Mouse (Mus musculus): Measurements from ENCODE around the gene Pdgfc. TPM values are rescaled to one million over a fixed set of nuclear protein-coding genes. Genes with fewer than 3 reads are reported as not detected.
A peak's percentile ranks its signal among the peaks of the same experiment; 100 is the strongest.

Pdgfc gene
- polyA plus RNA-seq, 1 experiment from 2014 or later: 6.2 TPM

- H3K27me3 ChIP-seq (replicated peaks; ENCODE audit: control insufficient read depth, insufficient read depth, low read length): no peaks in the 10 kb centered on the region
- no peak overlapping the region for H3K9ac ChIP-seq (replicated peaks; ENCODE audit: low read depth, low read length)
- no peak overlapping the region for H3K4me2 ChIP-seq (ENCODE audit: low read length)
- no peak for ATAC-seq
- no peaks in the 10 kb centered on the region for H3K9me3 ChIP-seq (ENCODE audit: control insufficient read depth, low read length)
- H3K27ac ChIP-seq (ENCODE audit: low read length): no peak overlapping the region
- WGBS: 42% methylated on average over 3 of the region's 3 CpGs
- no peaks in the 10 kb centered on the region for H3K36me3 ChIP-seq (ENCODE audit: control insufficient read depth, insufficient read depth)
- H3K4me3 ChIP-seq (replicated peaks; ENCODE audit: low read length): no peak overlapping the region
- H3K4me1 ChIP-seq (replicated peaks; ENCODE audit: control insufficient read depth, insufficient read depth, low read length): 0 out of 2 replicates have a peak, but pooled peaks cover 2% of the 10 kb centered on the region
These were observed 174.9 kb downstream of the Pdgfc start for GRCm38 (mm10) chr3:81211147-81211546.

GRCm38 (mm10) chr3:81211666-81212065, 175.4 kb downstream of the Pdgfc start:
- Histone ChIP-seq H3K27ac (ENCODE audit: low read length) (no peak overlapping the region), H3K4me2 (ENCODE audit: low read length) (no peak overlapping the region), H3K9me3 (ENCODE audit: control insufficient read depth, low read length) (no peaks in the 10 kb centered on the region), H3K4me1 (replicated peaks; ENCODE audit: control insufficient read depth, insufficient read depth, low read length) (0 out of 2 replicates have a peak, but pooled peaks cover 2% of the 10 kb centered on the region), H3K9ac (replicated peaks; ENCODE audit: low read depth, low read length) (no peak overlapping the region), H3K4me3 (replicated peaks; ENCODE audit: low read length) (no peak overlapping the region), H3K36me3 (ENCODE audit: control insufficient read depth, insufficient read depth) (no peaks in the 10 kb centered on the region), H3K27me3 (replicated peaks; ENCODE audit: control insufficient read depth, insufficient read depth, low read length) (no peaks in the 10 kb centered on the region)
- peak; percentile 55; the same call in 1 of the 2 replicates for ATAC-seq
- WGBS: 22% methylated on average over 3 of the region's 3 CpGs

GRCm38 (mm10) chr3:81215547-81216118, 179.4 kb downstream of the Pdgfc start:
- Histone ChIP-seq H3K4me1 (replicated peaks; ENCODE audit: control insufficient read depth, insufficient read depth, low read length) (0 out of 2 replicates have a peak, but pooled peaks cover 2% of the 10 kb centered on the region), H3K27ac (ENCODE audit: low read length) (no peak overlapping the region), H3K4me2 (ENCODE audit: low read length) (no peak overlapping the region), H3K4me3 (replicated peaks; ENCODE audit: low read length) (no peak overlapping the region), H3K27me3 (replicated peaks; ENCODE audit: control insufficient read depth, insufficient read depth, low read length) (no peaks in the 10 kb centered on the region), H3K9me3 (ENCODE audit: control insufficient read depth, low read length) (no peaks in the 10 kb centered on the region), H3K9ac (replicated peaks; ENCODE audit: low read depth, low read length) (no peak overlapping the region), H3K36me3 (ENCODE audit: control insufficient read depth, insufficient read depth) (no peaks in the 10 kb centered on the region)
- WGBS: 27% methylated on average over 4 of the region's 4 CpGs
- ATAC-seq: no peak

DNA sequence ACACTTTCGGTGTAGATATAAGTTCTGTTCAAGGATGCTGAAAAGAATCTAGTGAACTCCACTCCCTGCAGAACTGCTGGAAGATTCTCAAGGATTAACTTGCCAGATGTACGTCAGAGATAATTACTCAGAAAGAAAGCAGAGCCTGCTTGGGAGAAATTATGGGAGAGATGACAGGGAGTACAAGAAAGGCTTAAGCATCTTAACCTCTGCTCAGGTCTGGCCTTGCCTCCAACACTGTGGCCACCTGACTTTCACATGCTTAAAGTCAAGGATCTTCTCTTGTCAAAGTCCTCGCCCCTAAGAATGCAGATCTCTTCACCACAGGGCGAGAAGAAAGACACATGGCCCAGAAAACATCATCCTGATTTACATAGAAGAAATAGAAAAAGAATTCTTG, 185.5 kb downstream of the Pdgfc start:
- WGBS: 78% methylated on average over 4 of the region's 4 CpGs

GRCm38 (mm10) chr3:81228344-81228743, 192.1 kb downstream of the Pdgfc start:
- 62% methylated on average over 4 of the region's 4 CpGs for WGBS
- H3K36me3 ChIP-seq (ENCODE audit: control insufficient read depth, insufficient read depth): no peaks in the 10 kb centered on the region
- H3K9ac ChIP-seq (replicated peaks; ENCODE audit: low read depth, low read length): no peak overlapping the region
- no peak for ATAC-seq
- no peaks in the 10 kb centered on the region for H3K4me1 ChIP-seq (replicated peaks; ENCODE audit: control insufficient read depth, insufficient read depth, low read length)
- no peak overlapping the region for H3K27ac ChIP-seq (ENCODE audit: low read length)
- H3K9me3 ChIP-seq (ENCODE audit: control insufficient read depth, low read length): no peaks in the 10 kb centered on the region
- no peak overlapping the region for H3K4me3 ChIP-seq (replicated peaks; ENCODE audit: low read length)
- no peaks in the 10 kb centered on the region for H3K27me3 ChIP-seq (replicated peaks; ENCODE audit: control insufficient read depth, insufficient read depth, low read length)
- H3K4me2 ChIP-seq (ENCODE audit: low read length): no peak overlapping the region

More for the DNA sequence above, 185.5 kb downstream of the Pdgfc start:
- Histone ChIP-seq H3K36me3 (ENCODE audit: control insufficient read depth, insufficient read depth) (no peaks in the 10 kb centered on the region), H3K4me3 (replicated peaks; ENCODE audit: low read length) (no peak overlapping the region), H3K27me3 (replicated peaks; ENCODE audit: control insufficient read depth, insufficient read depth, low read length) (no peaks in the 10 kb centered on the region), H3K4me2 (ENCODE audit: low read length) (no peak overlapping the region), H3K4me1 (replicated peaks; ENCODE audit: control insufficient read depth, insufficient read depth, low read length) (no peaks in the 10 kb centered on the region), H3K9me3 (ENCODE audit: control insufficient read depth, low read length) (no peaks in the 10 kb centered on the region), H3K27ac (ENCODE audit: low read length) (no peak overlapping the region), H3K9ac (replicated peaks; ENCODE audit: low read depth, low read length) (no peak overlapping the region)
- no peak for ATAC-seq

DNA sequence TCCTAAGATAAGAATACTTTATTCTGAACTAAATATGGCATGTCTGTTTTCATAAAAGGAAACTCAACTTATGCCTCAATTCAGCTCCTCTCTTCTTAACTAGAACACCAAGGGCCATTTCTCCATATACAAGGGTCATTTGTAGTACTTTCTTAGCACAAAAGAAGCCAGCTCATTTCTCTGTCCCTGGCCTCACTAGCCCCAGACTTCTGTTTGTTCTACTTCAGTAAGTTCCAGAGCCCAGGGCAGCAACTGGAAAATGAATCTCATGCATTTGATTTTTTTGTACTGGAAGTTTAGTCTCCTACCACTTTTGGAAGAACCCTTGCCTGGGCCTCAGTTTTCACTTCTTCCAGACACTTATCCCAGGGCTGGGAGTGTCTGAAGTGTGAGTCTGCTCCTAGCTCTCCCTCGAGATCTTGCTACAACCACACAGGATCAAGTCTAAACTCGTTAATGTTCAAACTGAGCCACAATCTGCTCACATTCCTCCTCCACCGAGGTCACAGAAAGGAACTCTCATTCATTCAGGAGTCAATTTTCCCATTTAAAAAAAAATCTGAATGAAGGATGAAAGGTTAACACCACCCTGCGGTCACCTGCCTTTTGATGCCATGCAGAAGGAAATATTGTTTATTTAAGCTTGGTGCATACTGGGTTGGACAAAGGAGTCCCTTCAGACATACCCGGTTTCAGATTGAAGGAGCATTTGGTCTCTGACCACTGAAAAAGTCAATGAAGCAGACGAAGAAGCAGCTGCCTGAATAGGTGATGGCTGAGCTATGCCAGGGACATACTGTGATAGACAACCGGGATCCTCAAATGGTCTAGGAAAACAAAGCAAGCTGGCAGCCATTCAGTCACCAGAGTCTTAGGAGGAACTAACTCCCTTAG, 206.7 kb downstream of the Pdgfc start:
- H3K36me3 ChIP-seq (ENCODE audit: control insufficient read depth, insufficient read depth): no peaks in the 10 kb centered on the region
- H3K9ac ChIP-seq (replicated peaks; ENCODE audit: low read depth, low read length): no peak overlapping the region
- H3K27me3 ChIP-seq (replicated peaks; ENCODE audit: control insufficient read depth, insufficient read depth, low read length): no peaks in the 10 kb centered on the region
- H3K4me2 ChIP-seq (ENCODE audit: low read length): no peak overlapping the region
- H3K4me1 ChIP-seq (replicated peaks; ENCODE audit: control insufficient read depth, insufficient read depth, low read length): no peaks in the 10 kb centered on the region
- 26% methylated on average over 7 of the region's 7 CpGs for WGBS
- no peak for ATAC-seq
- no peaks in the 10 kb centered on the region for H3K9me3 ChIP-seq (ENCODE audit: control insufficient read depth, low read length)
- no peak overlapping the region for H3K27ac ChIP-seq (ENCODE audit: low read length)
- H3K4me3 ChIP-seq (replicated peaks; ENCODE audit: low read length): no peak overlapping the region

- no peak for ATAC-seq
- 66% methylated on average over 6 of the region's 6 CpGs for WGBS
- no peaks in the 10 kb centered on the region for H3K4me1 ChIP-seq (replicated peaks; ENCODE audit: control insufficient read depth, insufficient read depth, low read length)
- H3K9ac ChIP-seq (replicated peaks; ENCODE audit: low read depth, low read length): no peak overlapping the region
- no peaks in the 10 kb centered on the region for H3K36me3 ChIP-seq (ENCODE audit: control insufficient read depth, insufficient read depth)
- no peak overlapping the region for H3K27ac ChIP-seq (ENCODE audit: low read length)
- no peak overlapping the region for H3K4me3 ChIP-seq (replicated peaks; ENCODE audit: low read length)
- no peaks in the 10 kb centered on the region for H3K27me3 ChIP-seq (replicated peaks; ENCODE audit: control insufficient read depth, insufficient read depth, low read length)
- no peaks in the 10 kb centered on the region for H3K9me3 ChIP-seq (ENCODE audit: control insufficient read depth, low read length)
- no peak overlapping the region for H3K4me2 ChIP-seq (ENCODE audit: low read length)
These were observed 207.4 kb downstream of the Pdgfc start for GRCm38 (mm10) chr3:81243591-81243990.

DNA sequence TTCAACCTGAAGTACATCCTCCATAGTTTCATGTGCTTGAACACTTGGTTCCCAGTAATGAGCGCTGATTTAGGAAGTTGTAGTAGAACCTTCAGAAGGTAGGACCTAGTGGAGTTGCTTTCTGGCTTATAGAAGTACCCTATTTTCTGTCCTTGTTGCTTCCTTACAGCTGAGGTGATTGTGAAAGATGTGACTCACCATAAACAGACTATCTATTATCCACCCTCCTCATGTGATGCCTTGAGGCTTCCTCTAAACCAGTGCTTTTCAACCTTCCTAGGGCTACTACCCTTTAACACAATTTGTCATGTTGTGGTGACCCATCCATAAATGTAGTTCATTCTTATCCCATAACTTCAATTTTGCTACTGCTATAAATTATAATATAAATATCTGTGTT, 226.6 kb downstream of the Pdgfc start:
- H3K36me3 ChIP-seq (ENCODE audit: control insufficient read depth, insufficient read depth): no peaks in the 10 kb centered on the region
- H3K27me3 ChIP-seq (replicated peaks; ENCODE audit: control insufficient read depth, insufficient read depth, low read length): no peaks in the 10 kb centered on the region
- H3K4me3 ChIP-seq (replicated peaks; ENCODE audit: low read length): no peak overlapping the region
- H3K27ac ChIP-seq (ENCODE audit: low read length): no peak overlapping the region
- H3K9ac ChIP-seq (replicated peaks; ENCODE audit: low read depth, low read length): no peak overlapping the region
- no peak for ATAC-seq
- H3K9me3 ChIP-seq (ENCODE audit: control insufficient read depth, low read length): no peaks in the 10 kb centered on the region
- 97% methylated on average over 1 of the region's 1 CpGs for WGBS
- no peaks in the 10 kb centered on the region for H3K4me1 ChIP-seq (replicated peaks; ENCODE audit: control insufficient read depth, insufficient read depth, low read length)
- no peak overlapping the region for H3K4me2 ChIP-seq (ENCODE audit: low read length)
